Mouse (Mus musculus) kidney, adult 2 months (tissue): Measurements from ENCODE around the gene Xpr1.

Source experiments
- CTCF ChIP-seq: fragments of 200-500 bp; conservative IDR thresholded peaks from 2 replicates; pipeline ENCODE4 v1.5.1; 2011; ENCODE audit warnings: low read depth, mild to moderate bottlenecking, control low read depth, low read length, moderate library complexity, mixed read lengths; ENCODE audit not compliant: insufficient read depth, insufficient read length
- POLR2A ChIP-seq: fragments of 200-500 bp; IDR thresholded peaks from one replicate; pipeline ENCODE4 v1.6.1; 2011; ENCODE audit warnings: low read depth, low read length, control low read depth

- TF ChIP-seq CTCF: no peak
- TF ChIP-seq POLR2A: no peak
Observed at GRCm38 (mm10) chr1:155386551-155386950, 30.7 kb downstream of the Xpr1 start.
